Comparison of ENCODE assay signal across 30 mouse cellular contexts in the genomic region with DNA sequence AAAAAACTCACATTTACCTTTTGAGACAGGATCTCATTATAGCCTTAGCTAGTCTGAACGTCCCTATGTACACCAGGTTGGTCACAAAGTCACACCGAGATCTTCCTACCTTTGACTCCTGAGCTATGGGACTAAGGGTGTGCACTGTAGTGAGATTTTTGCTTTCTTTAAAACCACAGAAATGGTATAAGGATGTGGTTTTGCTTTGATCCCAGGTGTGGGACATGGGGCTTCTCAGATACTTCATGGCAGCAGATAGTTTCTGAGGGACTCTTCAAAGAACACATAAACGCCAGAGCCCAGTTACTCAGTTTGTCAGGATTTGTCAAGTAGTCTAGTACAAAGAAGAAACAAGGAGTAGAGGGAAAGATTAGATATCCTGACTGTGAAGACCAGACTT. TPM values are rescaled to one million over a fixed set of nuclear protein-coding genes. Genes with fewer than 3 reads are reported as not detected.
DNase-seq lines count a peak whose midpoint lies in the region; ATAC-seq and TF ChIP-seq lines count a peak whose summit lies in the region.
"Had no signal": no experiment of that assay in that cellular context is flagged by ENCODE, and none has a peak within 500 bp of the region (broad histone marks: within the 10 kb centered on the region; RNA-seq: fewer than 3 reads in every experiment).

No protein-coding gene starts in this region.

- H3K9me3 ChIP-seq in liver, embryonic 12.5 days (replicated peaks): no peaks in the 10 kb centered on the region
- no peaks in the 10 kb centered on the region for H3K9me3 ChIP-seq in liver, postnatal 0 days (ENCODE audit: low read length)
- H3K9me3 ChIP-seq: heart, embryonic 12.5 days; limb, embryonic 10.5 days; limb, embryonic 15.5 days; midbrain, embryonic 10.5 days; midbrain, embryonic 15.5 days had no signal

- TF ChIP-seq CTCF in liver, postnatal 0 days (IDR thresholded peaks at IDR 0.05; ENCODE audit: low read depth): no peak

- 0 out of 2 replicates have a peak overlapping the region, but pooled peaks have one; percentile 22 for H3K27ac ChIP-seq in liver, embryonic 12.5 days
- no peak overlapping the region for H3K27ac ChIP-seq in liver, postnatal 0 days (ENCODE audit: low read depth)
- H3K27ac ChIP-seq: heart, adult 2 months; hindbrain, embryonic 14.5 days; kidney, postnatal 0 days; limb, embryonic 10.5 days; limb, embryonic 15.5 days; midbrain, embryonic 10.5 days; midbrain, embryonic 15.5 days had no signal

- no peaks in the 10 kb centered on the region for H3K27me3 ChIP-seq in liver, embryonic 12.5 days (replicated peaks)
- H3K27me3 ChIP-seq in liver, postnatal 0 days (ENCODE audit: insufficient read depth, low read length): no peaks in the 10 kb centered on the region
- H3K27me3 ChIP-seq: heart, embryonic 12.5 days; limb, embryonic 15.5 days; midbrain, embryonic 15.5 days had no signal

- WGBS in liver, embryonic 12.5 days (ENCODE audit: insufficient replicate concordance): 76% methylated on average over 3 of the region's 3 CpGs
- 76% methylated on average over 3 of the region's 3 CpGs for WGBS in liver, postnatal 0 days (ENCODE audit: insufficient replicate concordance)

- ATAC-seq in liver, embryonic 12.5 days: no peak
- ATAC-seq in liver, postnatal 0 days: no peak
- peak; percentile 49 for ATAC-seq in inflammation-experienced regulatory T-cells, adult 6 months
- ATAC-seq: forebrain, embryonic 16.5 days; midbrain, embryonic 15.5 days had no signal

- peaks cover 74% of the 10 kb centered on the region for H3K4me1 ChIP-seq in liver, embryonic 12.5 days
- peaks cover 32% of the 10 kb centered on the region for H3K4me1 ChIP-seq in liver, postnatal 0 days (ENCODE audit: insufficient read depth)

- no peak overlapping the region for H3K4me2 ChIP-seq in liver, embryonic 12.5 days
- no peak overlapping the region for H3K4me2 ChIP-seq in liver, postnatal 0 days (ENCODE audit: low read depth, low read length)
- H3K4me2 ChIP-seq: heart, embryonic 12.5 days; hindbrain, embryonic 14.5 days; limb, embryonic 15.5 days; lung, embryonic 14.5 days; midbrain, embryonic 15.5 days had no signal

- no peak for DNase-seq in liver, postnatal 0 days
- peak; percentile 48 for DNase-seq in thymus, postnatal 14 days
- no peak for DNase-seq in thymus, postnatal 36 days
- DNase-seq in right cerebral cortex, postnatal 4 days: no peak
- DNase-seq in left cerebral cortex, adult 18-20 months (ENCODE audit: low spot score in 2 of 2): no peak
- DNase-seq: adrenal gland, postnatal 10 days; cerebellum, adult 9-11 months; heart, adult 2 months; heart, postnatal 4 days; kidney, adult 2 months; kidney, postnatal 4 days; layer of hippocampus, postnatal 36 days; lung, embryonic 14.5 days; right cerebral cortex, postnatal 25 days; spleen, adult 18-20 months had no signal

- H3K4me3 ChIP-seq in liver, embryonic 12.5 days: no peak overlapping the region
- no peak overlapping the region for H3K4me3 ChIP-seq in liver, postnatal 0 days (ENCODE audit: low read depth, low read length)
- H3K4me3 ChIP-seq: erythroblast, embryonic 14.5 days; heart, adult 2 months; heart, embryonic 12.5 days; limb, embryonic 10.5 days; limb, embryonic 15.5 days; midbrain, embryonic 10.5 days; midbrain, embryonic 15.5 days had no signal

- peaks cover 74% of the 10 kb centered on the region for H3K36me3 ChIP-seq in liver, embryonic 12.5 days
- H3K36me3 ChIP-seq in liver, postnatal 0 days (replicated peaks; ENCODE audit: insufficient read depth, low read length): peaks cover 37% of the 10 kb centered on the region

- no peak overlapping the region for H3K9ac ChIP-seq in liver, embryonic 12.5 days
- H3K9ac ChIP-seq in liver, postnatal 0 days (replicated peaks): no peak overlapping the region
- H3K9ac ChIP-seq: heart, embryonic 12.5 days; hindbrain, embryonic 14.5 days; limb, embryonic 15.5 days; lung, embryonic 14.5 days; midbrain, embryonic 15.5 days had no signal

- no peak for TF ChIP-seq EP300 in liver, postnatal 0 days (IDR thresholded peaks at IDR 0.05; ENCODE audit: low read depth)

RNA-seq across cellular contexts. Expression of gene Anapc11, which starts 2.5 kb away (rescaled TPM):
- 118 and 120 TPM in 2 replicates for polyA plus RNA-seq in liver, embryonic 12.5 days (2016; fragmentation: Nextera tagmentation; extraction: Ambion mirVana)
- polyA plus RNA-seq in liver, postnatal 0 days (2015; fragmentation: Nextera tagmentation; extraction: Ambion mirVana): 46.1 and 47.5 TPM in 2 replicates
- polyA plus RNA-seq in inflammation-experienced regulatory T-cells, adult 6 months (2017; shearing (Covaris generic)): 100 to 1,000 TPM; 110 to 147 (median 129) TPM
- total RNA-seq in left cerebral cortex, adult 18-20 months (2021): 10 to 100 TPM; 95.1 to 98.8 TPM

RNA-seq across cellular contexts. Expression of gene Alyref, which starts 2.6 kb away (rescaled TPM):
- polyA plus RNA-seq in liver, embryonic 12.5 days (2016; fragmentation: Nextera tagmentation; extraction: Ambion mirVana): 542 and 545 TPM in 2 replicates
- 162 and 168 TPM in 2 replicates for polyA plus RNA-seq in liver, postnatal 0 days (2015; fragmentation: Nextera tagmentation; extraction: Ambion mirVana)
- 10 to 100 TPM; 15.8 to 76.9 (median 47.7) TPM for polyA plus RNA-seq in inflammation-experienced regulatory T-cells, adult 6 months (2017; shearing (Covaris generic))
- total RNA-seq in left cerebral cortex, adult 18-20 months (2021): 10 to 100 TPM; 60.8 to 62.9 TPM

RNA-seq across cellular contexts. Expression of gene Npb, which starts 7.6 kb away (rescaled TPM):
- 5.0 and 6.6 TPM in 2 replicates for polyA plus RNA-seq in liver, embryonic 12.5 days (2016; fragmentation: Nextera tagmentation; extraction: Ambion mirVana)
- 20.9 and 22.2 TPM in 2 replicates for polyA plus RNA-seq in liver, postnatal 0 days (2015; fragmentation: Nextera tagmentation; extraction: Ambion mirVana)
- 1 to 10 TPM in 1 of 3 experiments, under 1 TPM in 1, not detected in 1; 0.67 to 1.4 TPM for polyA plus RNA-seq in inflammation-experienced regulatory T-cells, adult 6 months (2017; shearing (Covaris generic))
- total RNA-seq in left cerebral cortex, adult 18-20 months (2021): 1 to 10 TPM in 1 of 2 experiments, not detected in 1; 1.3 TPM
- total RNA-seq: gastrocnemius, adult 8-10 months; heart, adult 2 months; left cerebral cortex, postnatal 10 days; neutrophil, adult 5-6 weeks had no signal
- polyA plus RNA-seq: erythroblast, embryonic 14.5 days; forebrain, embryonic 11.5 days; forebrain, embryonic 16.5 days; heart, adult 2 months; limb, embryonic 10.5 days had no signal

RNA-seq across cellular contexts. Expression of gene Pcyt2, which starts 17.0 kb away (rescaled TPM):
- 135 and 142 TPM in 2 replicates for polyA plus RNA-seq in liver, embryonic 12.5 days (2016; fragmentation: Nextera tagmentation; extraction: Ambion mirVana)
- polyA plus RNA-seq in liver, postnatal 0 days (2015; fragmentation: Nextera tagmentation; extraction: Ambion mirVana): 217 and 222 TPM in 2 replicates
- polyA plus RNA-seq in inflammation-experienced regulatory T-cells, adult 6 months (2017; shearing (Covaris generic)): 100 to 1,000 TPM in 2 of 3 experiments, 10 to 100 TPM in 1; 66.1 to 124 (median 113) TPM
- total RNA-seq in left cerebral cortex, adult 18-20 months (2021): 100 to 1,000 TPM; 124 to 136 TPM

RNA-seq across cellular contexts. Expression of gene Arhgdia, which starts 19.3 kb away (rescaled TPM):
- polyA plus RNA-seq in liver, embryonic 12.5 days (2016; fragmentation: Nextera tagmentation; extraction: Ambion mirVana): 337 and 356 TPM in 2 replicates
- polyA plus RNA-seq in liver, postnatal 0 days (2015; fragmentation: Nextera tagmentation; extraction: Ambion mirVana): 148 and 156 TPM in 2 replicates
- 100 to 1,000 TPM; 624 to 862 (median 685) TPM for polyA plus RNA-seq in inflammation-experienced regulatory T-cells, adult 6 months (2017; shearing (Covaris generic))
- total RNA-seq in left cerebral cortex, adult 18-20 months (2021): 100 to 1,000 TPM; 310 to 324 TPM
